Mouse (Mus musculus) liver, postnatal 0 days (tissue): ENCODE measurements around the gene Gm17402.

Experiments
- CTCF ChIP-seq: sonication (generic); IDR thresholded peaks from 2 replicates; pipeline ENCODE4 v1.5.1; 2016; ENCODE audit warnings: antibody characterized with exemption, low read depth
- EP300 ChIP-seq: IDR thresholded peaks from 2 replicates; pipeline ENCODE4 v1.6.1; 2016; ENCODE audit warnings: antibody characterized with exemption, low read depth, mild to moderate bottlenecking

DNA sequence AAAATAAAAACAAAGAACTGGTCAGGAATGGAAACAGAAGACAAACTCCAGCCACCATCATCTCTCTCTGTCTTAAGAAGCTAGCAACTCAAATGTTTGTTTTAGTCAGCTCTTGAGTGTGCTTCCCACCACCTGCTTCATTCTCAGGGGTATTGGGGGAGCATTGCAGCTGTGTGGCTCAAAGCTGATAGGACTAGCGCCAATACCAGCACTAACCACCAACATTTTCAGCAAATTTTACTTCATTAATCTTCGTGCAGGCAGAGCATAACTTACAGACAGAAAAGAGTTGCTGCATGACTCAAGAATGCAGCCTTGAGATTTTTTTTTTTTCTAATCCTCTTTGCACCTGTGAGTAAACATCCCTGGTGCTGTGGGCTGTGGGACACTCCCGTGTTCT lies 35.4 kb downstream of the Gm17402 start:
- TF ChIP-seq CTCF, result no peak
- TF ChIP-seq EP300, result no peak
